Mouse (Mus musculus) left cerebral cortex, postnatal 10 days (tissue): ENCODE measurements at regions not wholly inside any gene's neighbourhood (a gene's known extent, or its start where the extent isn't known, plus 50 kb on each side); places are given as distances from the start of the nearest gene placed in this dataset.

ENCODE experiments used
- DNase-seq, 2 experiments: peaks; one replicate each; pipeline ENCODE4 v3.0.0; 2021 to 2022; ENCODE audit warnings: low spot score in 2 of 2, mixed read lengths in 1 of 2; ENCODE audit errors: extremely low spot score in 1 of 2
- intact Hi-C: fragments of 180-260 bp; cut with DNase I; formaldehyde crosslinking; loops from one replicate; pipeline ENCODE4 v1.15.1; 2025

DNA sequence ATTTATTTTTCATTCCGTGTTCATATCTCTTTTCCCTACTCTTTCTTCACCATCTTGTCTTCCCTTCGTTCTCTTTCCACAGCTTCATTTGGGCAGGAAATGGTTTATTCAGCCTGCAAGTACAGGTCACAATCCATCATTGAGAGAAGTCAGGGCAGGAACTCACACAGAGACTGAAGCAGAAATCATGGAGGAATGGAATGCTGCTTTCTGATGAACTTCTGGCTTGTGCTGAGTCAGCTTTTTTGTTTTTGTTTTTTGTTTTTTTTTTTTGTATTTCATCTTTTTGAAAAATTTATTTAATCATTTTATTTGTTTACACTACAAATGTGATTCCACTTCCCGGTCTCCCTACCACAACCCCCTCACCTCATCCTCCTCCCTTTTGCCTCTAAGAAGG, 51.2 kb upstream of the Suclg2 start:
- no peak for DNase-seq
- intact Hi-C loops, result no loop called here

DNA sequence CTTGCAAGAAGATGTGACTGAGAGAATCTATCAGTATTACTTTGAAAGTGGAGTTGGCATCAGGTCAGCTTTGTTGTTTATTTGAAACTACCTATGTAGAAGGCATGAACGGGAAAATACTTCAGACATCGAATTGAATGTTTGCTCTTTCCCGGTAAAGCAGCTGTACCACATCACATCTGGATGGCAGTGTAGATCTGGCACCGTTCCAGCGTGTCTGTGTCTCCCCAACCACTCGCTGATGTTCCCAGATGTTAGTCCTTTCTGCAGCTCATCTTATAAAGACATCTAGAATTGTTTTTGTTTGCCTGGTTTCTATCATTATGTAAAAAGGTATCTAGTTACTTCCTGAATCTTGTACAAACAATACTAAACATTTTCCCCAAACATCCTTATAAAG, 83.1 kb upstream of the Suclg2 start:
- intact Hi-C loops, result no loop called here

DNA sequence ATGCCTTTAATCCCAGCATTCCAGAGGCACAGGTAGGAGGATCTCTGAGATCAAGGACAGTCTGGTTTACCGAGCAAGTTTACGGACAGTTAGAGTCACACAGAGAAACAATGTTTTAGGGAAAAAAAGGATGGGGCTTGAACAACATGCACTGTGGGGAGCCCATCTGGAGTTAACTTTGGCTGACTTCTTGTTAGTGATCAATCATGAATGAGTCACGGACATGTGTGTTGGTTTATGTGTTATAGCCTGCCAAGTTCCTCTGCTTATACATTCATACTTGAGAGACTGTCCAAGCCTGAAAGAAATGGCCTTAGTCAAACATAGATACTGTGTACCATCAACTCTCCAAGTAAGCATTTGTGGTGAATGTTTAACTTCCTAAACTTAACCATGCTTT, 122.9 kb upstream of the Suclg2 start:
- intact Hi-C loops, result no loop called here
- DNase-seq, result no peak

More for the DNA sequence above, 83.1 kb upstream of the Suclg2 start:
- no peak for DNase-seq

DNA sequence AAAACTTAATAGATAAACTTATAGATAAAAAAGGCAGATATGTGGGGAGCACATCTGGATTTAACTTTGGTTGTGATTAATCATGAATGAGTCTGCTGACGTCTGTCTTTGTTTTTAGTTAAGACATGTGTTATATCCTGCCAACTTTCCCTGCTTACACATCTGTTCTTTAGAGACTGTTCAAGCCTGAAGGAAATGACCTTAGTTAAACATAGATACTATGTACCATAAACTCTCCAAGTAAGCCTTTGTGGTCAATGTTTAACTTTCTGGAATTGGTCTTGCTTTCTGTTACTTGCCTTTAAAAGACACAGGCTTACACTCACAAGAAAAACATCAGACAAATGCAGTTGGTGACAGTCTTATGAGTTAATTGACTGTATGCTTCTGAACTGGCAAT, 127.9 kb upstream of the Suclg2 start:
- intact Hi-C loops, result no loop called here
- DNase-seq, result no peak

DNA sequence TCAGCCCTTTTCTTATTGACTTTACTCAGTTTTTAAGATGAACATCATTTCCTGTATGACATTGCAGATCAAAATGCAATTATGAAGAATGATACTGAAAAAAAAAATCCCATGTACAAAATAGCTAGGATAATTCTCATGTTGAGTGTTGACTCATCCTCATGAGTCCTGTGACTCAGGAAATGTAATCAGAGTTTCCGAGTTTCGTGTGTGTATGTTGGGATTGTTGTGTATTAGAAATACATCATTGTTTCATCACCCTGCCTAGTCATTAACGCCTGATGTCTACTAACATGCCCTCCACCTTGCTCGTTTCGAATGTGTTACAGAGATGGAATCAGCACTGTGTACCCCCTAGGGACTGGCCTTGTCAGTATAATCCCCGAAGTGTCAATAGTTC, 156.9 kb upstream of the Suclg2 start:
- no peak for DNase-seq
- intact Hi-C loops, result no loop called here

DNA sequence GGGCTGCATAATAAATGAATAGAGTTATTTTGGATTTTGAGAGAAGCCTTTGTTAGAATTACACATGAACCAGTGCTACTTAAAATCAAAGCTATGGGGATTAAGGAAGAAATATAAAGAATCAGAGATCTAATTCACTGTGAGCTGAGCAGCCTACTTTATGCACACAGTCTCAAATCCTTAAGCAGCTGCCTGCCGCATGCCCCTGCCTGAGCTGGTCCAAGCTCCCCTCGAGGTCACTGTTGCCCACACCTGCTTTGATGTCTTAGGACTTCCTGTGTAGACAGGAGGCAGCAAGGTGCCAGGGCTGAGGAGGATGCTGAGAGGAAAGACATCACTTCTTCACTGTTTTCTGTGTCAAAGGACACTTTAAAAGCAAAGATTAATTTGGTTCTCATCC, 157.7 kb upstream of the Suclg2 start:
- intact Hi-C loops, result no loop called here
- no peak for DNase-seq

DNA sequence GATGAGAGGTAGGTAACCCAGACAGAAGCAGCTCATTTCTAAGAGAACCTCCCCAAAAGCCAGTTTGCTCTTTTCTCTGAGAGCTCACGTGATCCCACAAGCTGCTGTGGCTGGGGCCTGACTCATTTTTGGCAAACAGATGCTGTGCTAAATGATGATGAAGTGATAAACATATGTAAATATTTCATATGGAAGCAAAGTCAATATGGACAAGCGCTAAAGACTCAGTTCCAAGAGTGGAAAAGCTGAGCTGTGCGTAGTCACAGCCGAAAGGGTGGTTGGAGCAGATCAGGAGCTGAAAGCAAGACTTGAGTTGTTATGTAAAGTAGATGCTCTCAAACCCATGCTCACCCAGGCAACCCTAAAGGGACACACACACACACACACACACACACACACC, 168.0 kb upstream of the Suclg2 start:
- intact Hi-C loops, result no loop called here
- DNase-seq, result peak in 1 of 2 experiments; percentile 23

DNA sequence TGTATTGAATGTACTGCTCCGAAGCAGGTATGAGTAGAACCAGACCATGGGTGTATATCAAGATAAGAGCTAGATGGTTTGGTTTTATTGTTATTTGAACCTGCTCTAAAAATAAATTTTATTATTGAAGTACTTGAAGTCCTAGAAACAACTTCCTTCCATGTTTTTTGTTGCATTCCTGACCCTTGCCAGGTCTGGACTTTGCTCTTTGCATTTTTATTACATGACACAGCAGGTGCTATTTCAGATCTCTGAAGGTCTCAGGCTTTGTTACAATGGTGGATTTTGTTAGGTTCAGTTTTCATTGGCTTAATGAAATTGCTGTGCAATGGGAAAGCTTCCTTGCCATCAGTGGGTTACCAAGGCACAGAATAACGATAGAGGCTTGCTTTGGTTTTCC, 184.0 kb upstream of the Suclg2 start:
- intact Hi-C loops, result no loop called here
- no peak for DNase-seq

DNA sequence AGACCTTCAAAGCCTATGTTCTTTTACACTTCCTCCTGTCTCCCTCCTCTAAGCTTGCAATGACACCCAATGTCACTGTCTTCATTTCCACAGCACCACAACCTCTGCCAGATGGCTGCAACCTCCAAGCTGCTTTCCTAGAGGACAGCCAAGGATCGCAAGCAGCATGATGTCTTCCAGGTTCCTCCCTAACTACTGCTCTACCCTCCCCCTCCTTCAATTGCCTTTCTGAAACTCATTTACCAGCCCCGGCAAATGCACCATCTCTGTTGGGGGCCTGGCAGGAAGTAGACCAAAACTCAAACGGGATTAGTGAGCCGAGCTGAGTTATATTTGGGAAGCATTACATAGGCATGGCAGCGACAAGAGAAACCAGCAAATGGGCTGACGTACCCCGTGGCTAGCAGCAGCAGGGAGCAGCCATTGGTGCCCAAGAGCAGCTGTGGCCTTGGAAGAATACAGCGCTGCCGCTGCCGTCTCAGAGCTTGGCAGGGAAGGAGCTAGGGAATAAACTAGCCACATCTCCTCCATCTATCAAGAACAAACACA, 185.6 kb upstream of the Suclg2 start:
- intact Hi-C loops, result no loop called here
- DNase-seq, result peak in 1 of 2 experiments; percentile 19

DNA sequence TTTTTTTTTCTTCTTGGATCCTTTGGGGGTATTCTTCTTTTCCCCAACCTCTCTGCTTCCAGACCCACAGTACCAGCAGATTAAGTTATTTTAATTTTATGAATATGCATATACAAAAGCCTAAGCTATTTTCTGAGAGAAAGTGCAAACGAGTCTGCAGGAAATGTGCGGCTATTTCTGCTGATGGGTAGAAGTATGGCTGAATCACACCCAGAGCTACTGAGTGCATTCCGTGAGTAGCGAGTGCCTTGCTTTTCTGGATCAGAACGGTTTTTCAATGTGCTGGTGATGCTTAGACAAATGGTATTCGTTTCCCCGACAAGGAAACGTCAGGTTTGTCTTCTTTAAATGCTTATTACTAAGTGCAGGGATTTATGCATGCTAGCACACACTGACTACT, 186.5 kb upstream of the Suclg2 start:
- DNase-seq, result peak in 1 of 2 experiments; percentile 39
- intact Hi-C loops, result no loop called here

DNA sequence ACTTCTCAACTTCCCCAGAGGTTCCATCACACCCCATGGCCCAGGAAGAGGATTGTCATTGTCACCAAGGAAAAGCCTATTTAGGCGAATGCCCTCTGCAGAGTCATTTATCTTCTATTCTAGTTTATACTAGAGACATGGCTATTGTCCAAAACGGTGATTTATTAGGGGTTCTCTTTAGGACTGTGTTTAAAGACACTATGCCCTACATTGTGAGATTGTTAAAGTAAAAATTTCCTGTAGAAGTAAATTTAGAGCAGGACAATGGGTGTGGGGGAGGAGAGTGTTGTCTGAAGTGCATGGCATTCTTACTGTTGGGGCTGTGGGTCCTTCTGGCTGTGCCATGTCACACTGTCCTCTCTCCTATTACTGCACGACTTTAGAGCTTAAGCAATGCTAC, 191.2 kb upstream of the Fam19a1 start:
- DNase-seq, result no peak
- intact Hi-C loops, result no loop called here

DNA sequence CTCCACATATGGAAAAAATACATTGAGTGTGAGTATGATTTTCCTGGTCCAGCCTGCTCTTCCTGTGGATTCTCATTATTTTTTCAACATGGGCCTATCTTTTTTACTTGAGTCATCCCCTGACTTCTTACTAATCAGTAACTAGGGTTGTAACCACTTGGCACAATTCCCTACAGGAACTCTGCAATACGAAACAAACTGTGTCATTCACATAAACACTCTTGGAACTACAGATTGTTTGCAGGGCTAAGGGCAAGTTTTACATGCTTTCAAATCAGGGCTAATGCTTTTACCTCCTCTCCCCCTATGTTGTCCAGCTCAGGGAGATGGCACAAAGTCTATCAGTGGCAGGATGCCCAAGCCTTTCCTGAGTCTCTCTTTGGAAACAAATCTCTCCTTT, 178.4 kb upstream of the Fam19a1 start:
- intact Hi-C loops, result no loop called here
- no peak for DNase-seq

DNA sequence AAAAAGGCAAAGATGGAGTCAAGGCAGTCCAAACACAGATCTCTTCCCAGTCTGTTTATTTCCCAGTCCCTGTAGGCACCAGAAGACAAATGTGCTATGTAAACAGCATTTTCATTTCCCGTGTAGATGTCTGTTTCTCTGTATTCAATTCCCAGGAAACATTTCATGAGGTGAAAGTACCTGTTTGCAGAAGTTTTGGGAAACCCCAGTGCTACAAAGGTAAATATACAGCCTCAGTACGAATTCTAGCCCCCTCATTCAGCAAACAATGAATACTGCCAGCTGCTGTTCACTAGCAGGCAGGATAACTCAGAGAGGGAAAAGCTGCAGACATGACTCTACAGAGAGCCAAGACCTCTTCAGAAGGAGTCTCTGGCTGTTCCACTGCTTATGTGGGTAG, 176.4 kb upstream of the Fam19a1 start:
- intact Hi-C loops, result no loop called here

DNA sequence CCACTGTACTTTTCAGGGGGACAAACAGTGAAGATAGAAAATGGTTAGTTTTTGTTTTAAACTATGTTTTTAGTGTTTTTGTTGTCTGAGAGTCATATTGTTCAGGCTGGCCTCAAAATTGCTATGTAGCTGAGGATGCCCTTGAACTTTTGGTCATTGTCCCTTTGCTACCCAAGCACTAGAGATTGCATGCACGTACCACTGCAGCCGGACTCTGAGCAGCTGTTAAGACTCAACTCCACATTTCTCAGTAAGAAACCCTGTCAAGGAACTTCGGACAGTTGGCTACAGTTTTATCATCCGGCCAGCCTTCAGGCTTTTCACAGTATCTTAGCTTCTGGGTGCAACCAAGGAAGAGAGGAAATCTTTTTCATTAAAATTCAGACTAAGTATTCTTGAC, 173.9 kb upstream of the Fam19a1 start:
- no peak for DNase-seq
- intact Hi-C loops, result no loop called here

More for the DNA sequence above, 176.4 kb upstream of the Fam19a1 start:
- no peak for DNase-seq

DNA sequence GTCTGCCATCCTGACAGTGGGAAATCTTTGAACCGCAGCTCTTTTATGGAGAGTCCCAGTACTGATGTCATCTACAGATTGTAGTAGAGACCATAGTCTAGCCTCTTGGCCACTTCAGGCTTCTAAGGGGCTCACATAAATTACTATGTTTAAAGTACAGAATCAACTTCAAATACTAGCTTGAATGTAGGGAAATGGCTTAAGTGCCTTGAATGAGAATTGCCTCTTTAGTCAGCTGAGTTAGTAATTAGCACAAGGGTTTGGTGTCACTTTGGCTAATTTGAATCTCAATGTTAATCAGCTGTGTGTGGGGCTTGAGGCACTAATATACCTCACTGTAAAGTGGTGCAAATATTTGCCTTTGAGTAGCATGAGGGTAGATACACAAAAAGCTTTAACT, 152.2 kb upstream of the Fam19a1 start:
- intact Hi-C loops, result no loop called here

DNA sequence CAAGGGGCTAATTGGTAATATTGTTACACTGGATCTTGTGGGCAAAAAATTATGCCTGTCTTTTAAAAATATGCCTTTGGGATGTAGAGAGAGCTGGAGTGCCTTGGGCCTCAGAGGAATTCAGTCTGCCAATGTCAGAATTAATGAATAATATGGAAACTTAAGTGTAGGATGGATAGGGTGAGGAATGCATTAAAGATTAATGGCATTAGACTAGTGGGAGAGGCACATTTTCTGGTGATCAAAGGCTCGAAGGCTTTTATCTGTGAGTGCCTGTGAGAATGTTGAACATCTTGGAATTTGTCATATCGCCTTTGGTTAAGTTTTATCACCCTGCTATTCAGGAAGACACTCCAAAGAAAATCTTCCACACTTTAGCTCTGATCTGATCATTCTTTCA, 146.7 kb upstream of the Fam19a1 start:
- no peak for DNase-seq
- intact Hi-C loops, result no loop called here

More for the DNA sequence above, 152.2 kb upstream of the Fam19a1 start:
- no peak for DNase-seq

DNA sequence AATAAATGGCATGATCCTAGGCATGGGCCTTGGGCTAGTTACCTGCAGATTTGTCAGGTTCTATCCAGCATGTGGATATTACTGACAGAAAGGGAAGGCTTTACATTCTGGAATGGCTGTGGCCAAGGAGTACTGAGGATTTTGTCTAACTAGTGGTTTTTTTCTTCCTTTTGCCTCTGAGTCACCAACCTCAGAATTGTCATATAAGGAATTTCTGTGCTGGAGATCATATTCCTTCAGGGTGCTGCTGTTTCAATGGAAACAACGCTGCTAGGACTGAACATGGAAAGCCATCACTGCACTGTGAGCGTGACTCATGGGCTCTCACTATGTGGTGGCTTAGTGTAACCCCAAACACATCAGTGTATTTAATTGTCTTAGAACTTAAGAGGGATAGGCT, 137.0 kb upstream of the Fam19a1 start:
- intact Hi-C loops, result no loop called here
- DNase-seq, result no peak

DNA sequence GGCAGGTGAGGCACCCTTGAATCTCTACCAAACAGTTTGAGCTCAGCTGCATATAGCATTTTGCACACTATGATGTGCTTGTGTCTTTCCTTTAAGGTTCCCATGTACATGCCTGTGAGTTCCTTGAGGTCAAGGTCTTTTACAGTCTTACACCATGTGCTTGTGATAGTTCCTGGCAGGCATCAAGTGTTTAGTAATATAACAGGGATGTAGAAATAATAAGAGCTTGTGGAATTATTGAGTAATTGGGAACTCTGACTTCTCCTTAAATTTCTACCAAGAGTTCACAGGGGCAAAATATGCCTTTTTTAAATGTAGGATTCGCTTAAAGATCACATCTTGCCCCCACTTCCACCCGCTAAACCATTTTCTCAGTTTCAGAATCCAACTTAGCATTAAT, 115.9 kb upstream of the Fam19a1 start:
- no peak for DNase-seq
- intact Hi-C loops, result no loop called here

DNA sequence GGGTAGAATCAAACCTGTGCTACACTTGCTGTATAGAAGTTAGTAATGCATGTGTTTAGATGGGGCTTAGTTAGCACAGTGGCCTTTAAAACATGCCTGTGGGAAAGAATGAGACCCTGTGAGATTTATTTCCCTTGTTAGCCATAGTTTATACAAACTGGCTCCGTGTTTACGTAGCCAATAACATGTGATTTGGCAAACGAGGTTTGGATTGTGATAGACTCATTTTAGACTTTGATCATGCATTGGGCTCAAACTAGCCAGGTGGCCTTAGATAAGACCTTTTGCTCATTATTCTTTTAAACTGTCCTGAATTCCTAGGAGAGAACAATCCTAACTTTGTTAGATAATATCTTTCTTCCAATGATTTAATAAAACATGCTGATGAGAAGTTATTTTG, 115.2 kb upstream of the Fam19a1 start:
- DNase-seq, result no peak

DNA sequence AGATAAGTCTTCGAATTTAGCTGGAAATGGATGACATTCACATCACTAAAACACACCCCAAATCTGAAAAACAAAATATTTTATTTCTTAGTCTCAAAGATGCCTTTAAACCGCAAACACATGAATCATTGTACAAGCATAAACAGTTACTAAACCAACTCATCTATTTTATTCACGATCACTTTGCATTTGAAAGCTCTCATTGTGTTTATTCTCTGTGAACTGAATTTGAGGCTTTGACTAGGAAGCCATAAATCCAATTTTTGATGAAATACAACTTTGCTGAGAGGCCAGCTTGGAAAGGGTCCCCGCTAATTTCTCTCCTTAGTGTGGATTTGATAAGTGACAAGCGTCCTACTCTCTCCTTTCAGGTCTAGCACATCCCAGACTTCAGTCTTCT, 113.5 kb upstream of the Fam19a1 start:
- no peak for DNase-seq
- intact Hi-C loops, result no loop called here

More for the DNA sequence above, 115.2 kb upstream of the Fam19a1 start:
- intact Hi-C loops, result no loop called here

DNA sequence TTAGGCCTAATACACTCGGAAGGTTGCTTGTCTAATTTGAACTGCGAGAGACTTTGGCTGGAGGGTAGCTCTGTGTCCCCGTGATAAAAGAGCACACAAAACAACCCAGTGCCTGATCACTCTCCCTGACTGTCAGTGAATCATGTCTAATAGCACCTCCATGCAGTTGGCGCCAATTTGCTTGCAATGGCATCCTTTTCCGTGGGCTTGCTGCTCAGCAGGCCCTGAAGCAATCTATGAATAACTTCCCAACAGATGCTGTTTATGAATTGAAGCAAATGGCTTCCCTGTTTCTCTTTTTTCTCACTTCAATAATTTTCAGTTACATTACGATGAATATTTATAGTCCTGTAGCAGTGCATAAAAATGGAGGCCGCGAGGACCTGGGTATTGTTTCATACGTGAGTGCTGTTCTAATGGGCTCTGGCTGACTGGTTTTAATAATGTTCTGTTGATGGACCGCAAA, 112.9 kb upstream of the Fam19a1 start:
- no peak for DNase-seq
- intact Hi-C loops, result no loop called here
